In genomic region chr5:105618510-105618909, GRCm38 (mm10) we compare ENCODE assay signal across 12 mouse cellular contexts.
"Had no signal": no experiment of that assay in that cellular context is flagged by ENCODE, and none has a peak within 500 bp of the region (broad histone marks: within the 10 kb centered on the region; RNA-seq: fewer than 3 reads in every experiment).

No protein-coding gene starts in this region.

- DNase-seq: lung, adult 18-20 months; lung, embryonic 14.5 days; lung, postnatal 10 days; lung, postnatal 4 days; midbrain, embryonic 14.5 days; retina, postnatal 1 day; right cerebral cortex, postnatal 4 days; spleen, adult 18-20 months; thymus, adult 2 months; thymus, postnatal 25 days; thymus, postnatal 4 days had no signal

- ATAC-seq: midbrain, embryonic 16.5 days had no signal
